Mouse (Mus musculus): ENCODE data around the gene Col19a1.

DNA sequence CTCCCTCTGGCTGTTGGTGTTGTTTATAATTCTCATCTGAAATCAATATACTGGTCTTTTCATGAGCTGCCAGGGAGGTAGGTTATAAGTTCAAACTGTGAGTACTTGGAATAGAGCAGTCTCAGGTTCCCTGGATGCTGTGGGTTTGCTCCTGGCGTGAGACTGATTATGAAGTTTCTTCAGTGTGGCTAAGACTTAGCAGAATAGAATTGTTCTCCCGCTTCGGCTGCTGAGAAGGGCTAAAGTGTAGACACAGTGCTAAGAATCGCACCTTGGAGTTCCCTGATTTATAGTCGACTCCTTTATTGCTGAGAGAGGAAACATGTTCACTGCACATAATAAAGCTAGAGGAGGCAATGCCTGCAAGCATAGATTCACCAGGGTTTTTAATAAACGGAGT is 327.9 kb downstream of the Col19a1 start:
- TF ChIP-seq CTCF (IDR thresholded peaks at IDR 0.05; ENCODE audit: low read depth, low read length) = no peak
- no peak for TF ChIP-seq EP300 (IDR thresholded peaks at IDR 0.05; ENCODE audit: insufficient read depth, low read depth, low read length)
